Mouse (Mus musculus) C2C12 (cell line): ENCODE data around the gene Nxpe4.

Experiments
- CEBPB ChIP-seq: IDR thresholded peaks from one replicate; pipeline ENCODE4 v1.6.1; 2011; ENCODE audit warnings: low read depth, mild to moderate bottlenecking, control low read depth, moderate library complexity
- CTCF ChIP-seq: IDR thresholded peaks from one replicate; pipeline ENCODE4 v1.5.1; 2011; ENCODE audit not compliant: control insufficient read depth, insufficient read depth, insufficient read length
- MAX ChIP-seq: IDR thresholded peaks from one replicate; pipeline ENCODE4 v1.6.1; 2011; ENCODE audit warnings: mild to moderate bottlenecking, control low read depth

- TF ChIP-seq MAX (no peak), CTCF (no peak), CEBPB (no peak)
Measured at GRCm38 (mm10) chr9:48314194-48314593, 152.4 kb downstream of the Nxpe4 start.
